Mouse (Mus musculus): Measurements from ENCODE around the gene Shtn1. TPM values are rescaled to one million over a fixed set of nuclear protein-coding genes. Genes with fewer than 3 reads are reported as not detected.

The Shtn1 gene
- polyA plus RNA-seq (2012; rRNA removed), result 1.4 and 1.7 TPM in 2 replicates

DNA sequence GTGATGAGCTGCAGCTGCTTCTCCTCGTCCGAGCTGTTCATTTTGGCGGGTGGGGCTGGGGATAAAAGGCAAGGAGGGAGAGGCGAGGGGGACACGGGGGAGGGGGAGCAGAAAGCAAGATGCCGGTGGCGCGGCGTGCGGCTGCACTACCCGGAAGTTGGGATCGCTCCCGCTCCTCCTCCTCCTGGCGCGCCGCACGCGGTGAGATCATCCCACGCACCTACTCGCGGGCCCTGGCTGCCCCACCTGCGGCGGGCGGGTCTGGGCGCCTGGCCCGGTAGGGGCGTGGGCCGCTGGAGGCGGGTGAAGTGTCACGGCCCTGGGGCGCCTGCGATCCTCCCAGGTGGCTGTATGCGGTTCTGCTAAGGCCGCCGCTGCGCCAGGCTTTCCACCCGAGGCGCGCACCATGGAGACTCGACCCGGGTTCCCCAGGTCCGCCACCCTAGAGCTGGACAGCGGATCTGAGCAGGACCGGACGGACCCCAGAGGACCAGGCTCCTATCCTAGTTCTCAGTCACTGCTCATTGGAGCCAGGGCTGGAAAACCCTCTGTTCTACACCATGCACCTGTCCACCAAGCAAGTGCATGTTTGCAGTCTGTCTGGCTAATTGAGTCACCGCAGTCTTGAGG is at the start of gene Shtn1:
Gene Shtn1, minus strand, starts transcription at position 629 of the 630 bp plus-strand sequence.
- WGBS, result 2% methylated on average over 46 of the region's 46 CpGs
- Histone ChIP-seq H3K27ac (ENCODE audit: control insufficient read depth, insufficient read depth, low read length) (no peak within 1 kb of the TSS), H3K36me3 (ENCODE audit: control insufficient read depth, insufficient read depth, low read length) (no peaks in the 10 kb centered on the region), H3K4me1 (replicated peaks; ENCODE audit: control insufficient read depth, insufficient read depth, low read length) (no peaks in the 10 kb centered on the region), H3K27me3 (ENCODE audit: control insufficient read depth, insufficient read depth, low read length) (peaks cover 4% of the 10 kb centered on the region), H3K4me3 (ENCODE audit: control insufficient read depth, insufficient read depth, low read length) (peak within 1 kb of the TSS; percentile 40)
- no peak for DNase-seq
- TF ChIP-seq POLR2A (IDR thresholded peaks at IDR 0.05; ENCODE audit: control insufficient read depth, extremely low read depth, insufficient read depth, low read length, poor library complexity) (no peak), CTCF (IDR thresholded peaks at IDR 0.05; ENCODE audit: borderline replicate concordance, control insufficient read depth, extremely low read depth, insufficient read depth, low read length, poor library complexity) (0 out of 2 replicates have a peak, but pooled peaks have one; percentile 6)

- H3K36me3 ChIP-seq (ENCODE audit: control insufficient read depth, insufficient read depth, low read length), result no peaks in the 10 kb centered on the region
- H3K4me3 ChIP-seq (ENCODE audit: control insufficient read depth, insufficient read depth, low read length), result peak overlapping the region; percentile 47
- H3K27me3 ChIP-seq (ENCODE audit: control insufficient read depth, insufficient read depth, low read length), result no peaks in the 10 kb centered on the region
- 33% methylated on average over 4 of the region's 4 CpGs for WGBS
- TF ChIP-seq POLR2A (IDR thresholded peaks at IDR 0.05; ENCODE audit: control insufficient read depth, extremely low read depth, insufficient read depth, low read length, poor library complexity) (no peak), CTCF (IDR thresholded peaks at IDR 0.05; ENCODE audit: borderline replicate concordance, control insufficient read depth, extremely low read depth, insufficient read depth, low read length, poor library complexity) (no peak)
- H3K4me1 ChIP-seq (replicated peaks; ENCODE audit: control insufficient read depth, insufficient read depth, low read length), result peaks cover 3% of the 10 kb centered on the region; the same call in 1 of the 2 replicates
- no peak for DNase-seq
- no peak overlapping the region for H3K27ac ChIP-seq (ENCODE audit: control insufficient read depth, insufficient read depth, low read length)
Observed at GRCm38 (mm10) chr19:59114152-59114551, 38.3 kb upstream of the Shtn1 start.

GRCm38 (mm10) chr19:59109937-59110336 is 34.0 kb upstream of the Shtn1 start:
- no peaks in the 10 kb centered on the region for H3K36me3 ChIP-seq (ENCODE audit: control insufficient read depth, insufficient read depth, low read length)
- H3K27me3 ChIP-seq (ENCODE audit: control insufficient read depth, insufficient read depth, low read length), result no peaks in the 10 kb centered on the region
- no peak overlapping the region for H3K4me3 ChIP-seq (ENCODE audit: control insufficient read depth, insufficient read depth, low read length)
- peaks cover 3% of the 10 kb centered on the region; the same call in 1 of the 2 replicates for H3K4me1 ChIP-seq (replicated peaks; ENCODE audit: control insufficient read depth, insufficient read depth, low read length)
- no peak for DNase-seq
- 58% methylated on average over 1 of the region's 1 CpGs for WGBS
- TF ChIP-seq POLR2A (IDR thresholded peaks at IDR 0.05; ENCODE audit: control insufficient read depth, extremely low read depth, insufficient read depth, low read length, poor library complexity) (no peak), CTCF (IDR thresholded peaks at IDR 0.05; ENCODE audit: borderline replicate concordance, control insufficient read depth, extremely low read depth, insufficient read depth, low read length, poor library complexity) (no peak)
- no peak overlapping the region for H3K27ac ChIP-seq (ENCODE audit: control insufficient read depth, insufficient read depth, low read length)

DNA sequence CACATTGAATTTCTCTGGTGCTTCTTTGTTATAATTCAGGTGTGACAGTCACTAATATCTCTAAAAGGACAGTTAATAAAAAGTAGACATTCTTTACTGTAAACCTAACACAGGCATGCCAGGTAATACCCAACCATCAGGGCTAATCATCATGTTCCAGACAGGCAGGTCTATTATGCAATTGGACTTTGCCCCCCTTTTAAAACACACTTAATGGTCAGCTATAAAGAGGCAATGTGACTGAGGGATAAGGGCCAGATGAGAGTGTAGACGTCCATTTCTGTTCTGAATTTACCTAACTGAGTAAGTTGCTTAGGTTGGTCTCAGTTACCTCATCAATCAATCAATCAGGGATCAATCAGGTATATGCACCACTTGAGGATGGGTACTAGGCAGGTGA is 22.4 kb upstream of the Shtn1 start:
- no peaks in the 10 kb centered on the region for H3K4me1 ChIP-seq (replicated peaks; ENCODE audit: control insufficient read depth, insufficient read depth, low read length)
- H3K4me3 ChIP-seq (ENCODE audit: control insufficient read depth, insufficient read depth, low read length), result no peak overlapping the region
- H3K36me3 ChIP-seq (ENCODE audit: control insufficient read depth, insufficient read depth, low read length), result no peaks in the 10 kb centered on the region
- DNase-seq, result no peak
- H3K27me3 ChIP-seq (ENCODE audit: control insufficient read depth, insufficient read depth, low read length), result no peaks in the 10 kb centered on the region
- H3K27ac ChIP-seq (ENCODE audit: control insufficient read depth, insufficient read depth, low read length), result no peak overlapping the region
- 75% methylated on average over 1 of the region's 1 CpGs for WGBS
- no peak for TF ChIP-seq CTCF (IDR thresholded peaks at IDR 0.05; ENCODE audit: borderline replicate concordance, control insufficient read depth, extremely low read depth, insufficient read depth, low read length, poor library complexity)
- TF ChIP-seq POLR2A (IDR thresholded peaks at IDR 0.05; ENCODE audit: control insufficient read depth, extremely low read depth, insufficient read depth, low read length, poor library complexity), result no peak

- no peak for DNase-seq
- Histone ChIP-seq H3K4me1 (replicated peaks; ENCODE audit: control insufficient read depth, insufficient read depth, low read length) (no peaks in the 10 kb centered on the region), H3K36me3 (ENCODE audit: control insufficient read depth, insufficient read depth, low read length) (no peaks in the 10 kb centered on the region), H3K27ac (ENCODE audit: control insufficient read depth, insufficient read depth, low read length) (no peak overlapping the region), H3K27me3 (ENCODE audit: control insufficient read depth, insufficient read depth, low read length) (no peaks in the 10 kb centered on the region), H3K4me3 (ENCODE audit: control insufficient read depth, insufficient read depth, low read length) (no peak overlapping the region)
- 89% methylated on average over 7 of the region's 7 CpGs for WGBS
- TF ChIP-seq CTCF (IDR thresholded peaks at IDR 0.05; ENCODE audit: borderline replicate concordance, control insufficient read depth, extremely low read depth, insufficient read depth, low read length, poor library complexity) (no peak), POLR2A (IDR thresholded peaks at IDR 0.05; ENCODE audit: control insufficient read depth, extremely low read depth, insufficient read depth, low read length, poor library complexity) (no peak)
Observed at GRCm38 (mm10) chr19:59092295-59092694, 16.4 kb upstream of the Shtn1 start.

DNA sequence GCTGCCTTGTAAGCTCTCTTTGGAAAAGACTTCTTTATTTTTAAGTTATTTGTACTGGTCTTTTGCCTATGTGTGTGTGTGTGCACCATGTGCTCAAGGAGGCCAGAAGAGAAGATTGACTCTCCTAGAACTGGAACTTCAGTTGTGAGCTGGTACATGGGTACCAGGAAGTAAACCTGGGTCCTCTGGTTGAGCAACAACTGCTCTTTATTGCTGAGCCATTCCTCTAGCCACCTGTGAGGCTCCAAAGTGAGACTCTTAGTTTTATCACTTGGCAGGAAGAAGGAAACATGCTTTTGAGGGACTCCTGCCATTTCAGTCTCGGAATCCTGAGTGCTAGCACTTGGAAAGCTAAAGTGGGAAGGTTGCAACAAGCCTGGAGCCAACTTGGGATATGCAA is 14.4 kb upstream of the Shtn1 start:
- H3K27me3 ChIP-seq (ENCODE audit: control insufficient read depth, insufficient read depth, low read length), result no peaks in the 10 kb centered on the region
- TF ChIP-seq POLR2A (IDR thresholded peaks at IDR 0.05; ENCODE audit: control insufficient read depth, extremely low read depth, insufficient read depth, low read length, poor library complexity) (no peak), CTCF (IDR thresholded peaks at IDR 0.05; ENCODE audit: borderline replicate concordance, control insufficient read depth, extremely low read depth, insufficient read depth, low read length, poor library complexity) (no peak)
- H3K27ac ChIP-seq (ENCODE audit: control insufficient read depth, insufficient read depth, low read length), result no peak overlapping the region
- no peaks in the 10 kb centered on the region for H3K36me3 ChIP-seq (ENCODE audit: control insufficient read depth, insufficient read depth, low read length)
- no peak for DNase-seq
- H3K4me1 ChIP-seq (replicated peaks; ENCODE audit: control insufficient read depth, insufficient read depth, low read length), result no peaks in the 10 kb centered on the region
- H3K4me3 ChIP-seq (ENCODE audit: control insufficient read depth, insufficient read depth, low read length), result no peak overlapping the region
- 79% methylated on average over 1 of the region's 1 CpGs for WGBS

All from thymus, adult 2 months (tissue).